Mouse (Mus musculus) C2C12 (cell line): ENCODE results near the gene Fam161b. TPM values are rescaled to one million over a fixed set of nuclear protein-coding genes. Genes with fewer than 3 reads are reported as not detected.

Experiments used
- H3K27me3 ChIP-seq: one replicate; pipeline ENCODE4 v1.6.1; 2011; ENCODE audit not compliant: control insufficient read depth, insufficient read depth, insufficient read length
- H3K36me3 ChIP-seq: one replicate; pipeline ENCODE4 v1.6.1; 2011; ENCODE audit not compliant: control insufficient read depth, insufficient read depth
- H3K4me3 ChIP-seq: one replicate; pipeline ENCODE4 v1.5.1; 2011; ENCODE audit warnings: mild to moderate bottlenecking, control low read depth; ENCODE audit not compliant: poor library complexity, insufficient read depth, severe bottlenecking
- H3K79me2 ChIP-seq: one replicate; pipeline ENCODE4 v1.6.1; 2011; ENCODE audit not compliant: control insufficient read depth, insufficient read depth
- H3K79me3 ChIP-seq: one replicate; pipeline ENCODE4 v1.6.1; 2011; ENCODE audit warnings: low read depth, control low read depth
- H3ac ChIP-seq: one replicate; pipeline ENCODE3; 2011; ENCODE audit warnings: low read depth; ENCODE audit not compliant: control insufficient read depth, insufficient read length
- CEBPB ChIP-seq: IDR thresholded peaks from one replicate; pipeline ENCODE4 v1.6.1; 2011; ENCODE audit warnings: low read depth, mild to moderate bottlenecking, control low read depth, moderate library complexity
- CTCF ChIP-seq: IDR thresholded peaks from one replicate; pipeline ENCODE4 v1.5.1; 2011; ENCODE audit not compliant: control insufficient read depth, insufficient read depth, insufficient read length
- FOSL1 ChIP-seq: IDR thresholded peaks from one replicate; pipeline ENCODE4 v1.8.0; 2011; ENCODE audit warnings: mild to moderate bottlenecking, low read length; ENCODE audit not compliant: poor library complexity, insufficient read depth, severe bottlenecking
- MAX ChIP-seq: IDR thresholded peaks from one replicate; pipeline ENCODE4 v1.6.1; 2011; ENCODE audit warnings: mild to moderate bottlenecking, control low read depth
- MYOD1 ChIP-seq: IDR thresholded peaks from one replicate; pipeline ENCODE4 v1.6.1; 2011; ENCODE audit warnings: low read depth; ENCODE audit not compliant: control insufficient read depth, insufficient read length
- MYOG ChIP-seq: IDR thresholded peaks from one replicate; pipeline ENCODE4 v1.6.1; 2011; ENCODE audit not compliant: control insufficient read depth, insufficient read length; ENCODE audit errors: extremely low read depth
- USF1 ChIP-seq: IDR thresholded peaks from one replicate; pipeline ENCODE4 v1.6.1; 2011; ENCODE audit warnings: low read depth, mild to moderate bottlenecking, control low read depth, moderate library complexity
- polyA plus RNA-seq: library from polyadenylated mRNA; unstranded; fragments of >200 nt; fragmentation: generic; extraction: Trizol; gene quantifications from one replicate; pipeline ENCODE4 v1.2.1, GENCODE M21; 2012; ENCODE audit warnings: missing spikeins

Fam161b gene
- polyA plus RNA-seq, 1 experiment: 0.50 TPM

DNA sequence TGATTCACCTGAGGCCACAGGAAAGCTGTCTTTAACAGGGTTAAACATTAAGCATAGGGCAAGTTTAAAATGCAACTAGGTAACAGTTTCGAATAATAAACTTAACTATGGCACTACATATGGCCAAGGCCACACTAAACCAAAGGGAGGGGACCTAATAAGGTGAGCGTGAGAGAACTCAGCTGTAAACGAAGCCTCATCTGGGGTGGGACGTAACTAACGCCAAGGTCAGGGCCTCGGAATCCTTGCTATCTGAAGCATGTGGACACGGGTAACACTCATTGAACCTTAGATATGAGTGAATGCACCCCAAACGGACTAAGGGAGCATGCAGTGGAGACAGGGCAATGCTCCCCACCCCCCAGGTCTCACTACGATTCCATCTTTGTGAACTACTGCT is 41.3 kb upstream of the Fam161b start:
- Histone ChIP-seq H3K36me3 (no peaks in the 10 kb centered on the region), H3K27me3 (no peaks in the 10 kb centered on the region), H3K79me3 (no peaks in the 10 kb centered on the region), H3K79me2 (no peaks in the 10 kb centered on the region), H3ac (no peak overlapping the region), H3K4me3 (no peak overlapping the region)
- TF ChIP-seq USF1: no peak
- no peak for TF ChIP-seq FOSL1
- no peak for TF ChIP-seq CEBPB
- TF ChIP-seq MAX: no peak
- TF ChIP-seq CTCF: no peak
- TF ChIP-seq MYOD1: no peak
- TF ChIP-seq MYOG: no peak

DNA sequence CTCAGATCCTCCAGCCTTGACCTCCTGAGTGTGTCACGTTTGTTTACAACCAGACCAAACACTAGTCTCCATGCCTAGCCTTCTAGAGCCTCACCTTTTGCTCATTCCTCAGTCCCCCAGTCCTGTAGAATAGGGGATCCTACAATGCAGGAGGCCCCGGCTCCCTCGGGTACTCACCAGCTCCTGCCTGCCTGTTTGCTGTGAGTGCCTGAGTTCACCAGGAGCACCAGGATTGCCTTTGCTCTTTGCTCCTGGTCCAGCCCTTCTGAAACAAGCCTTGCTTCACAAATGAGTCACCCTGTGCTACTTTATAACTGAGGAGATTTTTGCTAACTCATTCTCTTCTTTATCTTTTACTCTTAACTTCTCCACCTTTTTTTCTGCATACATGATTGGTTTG is 39.0 kb upstream of the Fam161b start:
- H3ac ChIP-seq: no peak overlapping the region
- TF ChIP-seq MYOG: no peak
- no peak for TF ChIP-seq CEBPB
- TF ChIP-seq MYOD1: no peak
- no peak for TF ChIP-seq USF1
- no peak for TF ChIP-seq FOSL1
- no peak for TF ChIP-seq MAX
- no peak for TF ChIP-seq CTCF
- no peaks in the 10 kb centered on the region for H3K79me3 ChIP-seq
- H3K36me3 ChIP-seq: no peaks in the 10 kb centered on the region
- H3K27me3 ChIP-seq: no peaks in the 10 kb centered on the region
- no peak overlapping the region for H3K4me3 ChIP-seq
- no peaks in the 10 kb centered on the region for H3K79me2 ChIP-seq

DNA sequence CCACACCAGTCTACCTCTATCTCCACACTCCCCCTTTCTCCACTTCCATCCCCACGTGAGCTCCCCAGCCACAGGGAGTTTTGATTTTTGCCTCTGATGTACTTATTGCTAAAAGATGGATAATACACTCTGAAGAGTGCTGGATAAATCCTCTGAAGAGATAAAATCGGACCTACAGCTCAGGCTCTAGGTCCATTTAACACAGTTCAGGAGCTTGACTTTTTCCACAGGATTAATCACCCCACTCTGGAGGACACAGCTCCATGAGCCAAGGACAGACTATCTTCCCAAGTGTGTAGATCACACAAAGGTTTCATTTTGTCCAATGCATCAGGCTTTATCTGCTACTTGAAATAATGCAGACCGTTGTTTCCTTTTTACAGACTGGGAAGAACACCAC is 38.4 kb upstream of the Fam161b start:
- no peaks in the 10 kb centered on the region for H3K79me3 ChIP-seq
- TF ChIP-seq MYOG: no peak
- no peak for TF ChIP-seq CTCF
- no peak for TF ChIP-seq MAX
- no peak for TF ChIP-seq MYOD1
- no peak for TF ChIP-seq USF1
- no peak for TF ChIP-seq CEBPB
- TF ChIP-seq FOSL1: no peak
- no peak overlapping the region for H3ac ChIP-seq
- H3K27me3 ChIP-seq: no peaks in the 10 kb centered on the region
- no peaks in the 10 kb centered on the region for H3K79me2 ChIP-seq
- H3K36me3 ChIP-seq: no peaks in the 10 kb centered on the region
- no peak overlapping the region for H3K4me3 ChIP-seq

DNA sequence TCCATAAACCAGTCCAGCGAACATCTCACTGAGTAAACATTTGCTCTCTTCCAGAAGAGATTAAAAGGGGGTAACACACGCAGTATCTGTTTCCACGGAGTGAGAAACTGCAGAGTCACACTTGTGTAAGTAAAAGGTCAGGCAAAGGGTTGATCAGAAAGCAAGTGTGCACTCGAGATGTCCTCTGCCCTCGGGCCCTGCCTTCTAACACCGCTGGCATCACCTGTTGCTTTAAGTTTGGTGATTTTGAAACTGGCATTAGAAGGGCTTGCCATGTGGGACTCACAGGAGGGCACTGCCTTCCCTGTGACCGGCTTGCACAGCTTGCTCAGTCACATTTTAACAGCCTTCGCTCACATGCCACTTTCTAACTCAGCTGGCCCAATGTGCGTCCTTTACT is 38.0 kb upstream of the Fam161b start:
- Histone ChIP-seq H3K79me2 (no peaks in the 10 kb centered on the region), H3K79me3 (no peaks in the 10 kb centered on the region), H3K27me3 (no peaks in the 10 kb centered on the region), H3ac (no peak overlapping the region), H3K36me3 (no peaks in the 10 kb centered on the region), H3K4me3 (no peak overlapping the region)
- TF ChIP-seq MYOD1 (no peak), USF1 (no peak), CTCF (no peak), MYOG (no peak), FOSL1 (no peak), CEBPB (no peak), MAX (no peak)

DNA sequence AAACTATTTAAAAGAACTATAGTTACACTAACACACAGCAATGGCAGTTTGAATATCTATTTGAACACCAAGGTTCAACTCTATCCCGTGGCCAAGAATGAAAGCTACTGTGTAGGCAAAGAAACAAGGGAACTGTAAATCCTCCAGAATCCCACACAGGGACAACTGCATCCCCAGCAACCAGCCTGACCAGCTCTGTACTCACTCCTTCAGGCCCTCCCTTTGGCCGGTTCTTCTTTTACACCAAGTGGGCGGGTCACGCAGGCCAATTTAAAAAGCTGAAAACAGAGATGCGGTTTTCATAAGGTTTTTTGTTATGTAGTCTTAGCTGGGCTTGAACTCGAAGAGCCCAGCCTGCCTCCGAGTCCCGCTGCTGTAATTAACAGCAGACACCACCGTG is 37.5 kb upstream of the Fam161b start:
- Histone ChIP-seq H3K79me2 (no peaks in the 10 kb centered on the region), H3K27me3 (no peaks in the 10 kb centered on the region), H3K79me3 (no peaks in the 10 kb centered on the region), H3K36me3 (no peaks in the 10 kb centered on the region), H3K4me3 (no peak overlapping the region), H3ac (no peak overlapping the region)
- no peak for TF ChIP-seq MYOG
- no peak for TF ChIP-seq CTCF
- TF ChIP-seq CEBPB: no peak
- TF ChIP-seq MYOD1: no peak
- TF ChIP-seq FOSL1: no peak
- no peak for TF ChIP-seq USF1
- TF ChIP-seq MAX: no peak

DNA sequence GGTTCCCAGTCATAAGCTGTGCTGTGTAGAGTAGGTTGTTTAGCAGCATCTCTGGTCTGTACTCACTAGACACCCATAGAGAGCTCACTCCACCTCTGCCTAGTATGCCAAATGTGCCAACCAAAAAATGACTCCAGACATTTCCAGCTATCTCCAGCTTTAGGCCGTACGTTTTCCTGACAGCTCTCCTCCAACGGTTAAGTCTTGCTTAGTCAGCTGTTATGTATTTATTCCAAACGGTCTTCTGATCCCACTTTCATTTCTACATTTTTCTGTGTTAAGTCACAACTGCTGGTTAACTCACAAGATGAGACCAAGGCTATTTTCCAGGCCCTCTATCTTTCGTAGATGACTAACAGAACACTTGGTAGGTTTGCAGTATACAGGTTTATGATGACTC is 37.0 kb upstream of the Fam161b start:
- H3K79me2 ChIP-seq: no peaks in the 10 kb centered on the region
- no peak overlapping the region for H3K4me3 ChIP-seq
- H3K36me3 ChIP-seq: no peaks in the 10 kb centered on the region
- no peak overlapping the region for H3ac ChIP-seq
- H3K27me3 ChIP-seq: no peaks in the 10 kb centered on the region
- H3K79me3 ChIP-seq: no peaks in the 10 kb centered on the region
- TF ChIP-seq CTCF (no peak), USF1 (no peak), MAX (no peak), FOSL1 (no peak), MYOG (no peak), CEBPB (no peak), MYOD1 (no peak)
